Mouse (Mus musculus) lung, adult 2 months (tissue): ENCODE measurements around the gene Heatr5a. TPM values are rescaled to one million over a fixed set of nuclear protein-coding genes. Genes with fewer than 3 reads are reported as not detected.

Source experiments
- DNase-seq: peaks from one replicate; pipeline ENCODE4 v3.0.0; 2022
- H3K4me1 ChIP-seq: fragments of 200-500 bp; 2 replicates; pipeline ENCODE4 v1.6.1; 2011; ENCODE audit warnings: low read length; ENCODE audit not compliant: control insufficient read depth, insufficient read depth
- H3K4me3 ChIP-seq: fragments of 200-500 bp; replicated peaks from 2 replicates; pipeline ENCODE3; 2011; ENCODE audit warnings: low read depth, mild to moderate bottlenecking, control low read depth, low read length; ENCODE audit errors: extremely low read depth
- CTCF ChIP-seq: fragments of 200-500 bp; IDR thresholded peaks from 2 replicates; pipeline ENCODE4 v1.5.1; 2011; ENCODE audit warnings: mild to moderate bottlenecking, low read length, control low read depth; ENCODE audit not compliant: insufficient read depth
- POLR2A ChIP-seq: fragments of 200-500 bp; IDR thresholded peaks from 2 replicates; pipeline ENCODE4 v1.6.1; 2011; ENCODE audit warnings: low read depth, mild to moderate bottlenecking, control low read depth, low read length, borderline replicate concordance; ENCODE audit errors: extremely low read depth
- WGBS: fragments of 180-500 bp; shearing (Covaris S2); methylation state at CpG from one replicate; pipeline ENCODE4 v1.1.7; 2018; 5-methylcytosine and 5-hydroxymethylcytosine counted together
- polyA plus RNA-seq: library from polyadenylated mRNA; depleted of rRNA; stranded (reverse); fragments of >200 nt; gene quantifications from 2 replicates; pipeline ENCODE4 v1.2.3, GENCODE M21; 2012

Heatr5a gene
- polyA plus RNA-seq, 1 experiment: 50.4 TPM

- Histone ChIP-seq H3K4me1 (no peaks in the 10 kb centered on the region), H3K4me3 (no peak overlapping the region)
- WGBS: 97% methylated on average over 9 of the region's 9 CpGs
- TF ChIP-seq CTCF (no peak), POLR2A (no peak)
- no peak for DNase-seq
Measured at GRCm38 (mm10) chr12:51945331-51945730, 25.8 kb downstream of the Heatr5a start.

- no peak overlapping the region for H3K4me3 ChIP-seq
- WGBS: 56% methylated on average over 4 of the region's 4 CpGs
- H3K4me1 ChIP-seq: no peaks in the 10 kb centered on the region
- DNase-seq: no peak
- TF ChIP-seq POLR2A (no peak), CTCF (no peak)
Measured at GRCm38 (mm10) chr12:51939848-51940247, 31.3 kb downstream of the Heatr5a start.

- 81% methylated on average over 6 of the region's 6 CpGs for WGBS
- Histone ChIP-seq H3K4me1 (no peaks in the 10 kb centered on the region), H3K4me3 (no peak overlapping the region)
- no peak for TF ChIP-seq POLR2A
- TF ChIP-seq CTCF: no peak
- DNase-seq: no peak
Measured at GRCm38 (mm10) chr12:51937938-51938337, 33.2 kb downstream of the Heatr5a start.

- DNase-seq: no peak
- H3K4me3 ChIP-seq: no peak overlapping the region
- 94% methylated on average over 2 of the region's 2 CpGs for WGBS
- TF ChIP-seq CTCF: no peak
- no peak for TF ChIP-seq POLR2A
- no peaks in the 10 kb centered on the region for H3K4me1 ChIP-seq
Measured at GRCm38 (mm10) chr12:51929630-51930029, 41.5 kb downstream of the Heatr5a start.

GRCm38 (mm10) chr12:51917191-51917590 lies 53.9 kb downstream of the Heatr5a start:
- TF ChIP-seq CTCF (no peak), POLR2A (no peak)
- no peak for DNase-seq
- 83% methylated on average over 2 of the region's 2 CpGs for WGBS
- H3K4me1 ChIP-seq: no peaks in the 10 kb centered on the region
- no peak overlapping the region for H3K4me3 ChIP-seq

GRCm38 (mm10) chr12:51914903-51915670 lies 56.0 kb downstream of the Heatr5a start:
- Histone ChIP-seq H3K4me3 (no peak overlapping the region), H3K4me1 (no peaks in the 10 kb centered on the region)
- TF ChIP-seq POLR2A (no peak), CTCF (no peak)
- no peak for DNase-seq
- WGBS: 94% methylated on average over 12 of the region's 12 CpGs

- TF ChIP-seq POLR2A: no peak
- TF ChIP-seq CTCF: no peak
- H3K4me1 ChIP-seq: no peaks in the 10 kb centered on the region
- 92% methylated on average over 5 of the region's 5 CpGs for WGBS
- DNase-seq: no peak
- H3K4me3 ChIP-seq: no peak overlapping the region
Measured at GRCm38 (mm10) chr12:51909202-51909601, 61.9 kb downstream of the Heatr5a start.

- no peak overlapping the region for H3K4me3 ChIP-seq
- no peaks in the 10 kb centered on the region for H3K4me1 ChIP-seq
- TF ChIP-seq POLR2A (no peak), CTCF (no peak)
- 82% methylated on average over 3 of the region's 3 CpGs for WGBS
- DNase-seq: no peak
Measured at GRCm38 (mm10) chr12:51907543-51907942, 63.6 kb downstream of the Heatr5a start.

- no peaks in the 10 kb centered on the region for H3K4me1 ChIP-seq
- no peak for DNase-seq
- WGBS: 86% methylated on average over 7 of the region's 7 CpGs
- H3K4me3 ChIP-seq: no peak overlapping the region
- TF ChIP-seq POLR2A (no peak), CTCF (no peak)
Measured at GRCm38 (mm10) chr12:51900551-51900950, 70.6 kb downstream of the Heatr5a start.

- TF ChIP-seq POLR2A (no peak), CTCF (no peak)
- no peak for DNase-seq
- Histone ChIP-seq H3K4me3 (no peak overlapping the region), H3K4me1 (no peaks in the 10 kb centered on the region)
- 74% methylated on average over 4 of the region's 4 CpGs for WGBS
Measured at GRCm38 (mm10) chr12:51896901-51897300, 74.2 kb downstream of the Heatr5a start.
